Mouse (Mus musculus) neural tube, embryonic 12.5 days (tissue): Measurements from ENCODE around the gene Dlk1. TPM values are rescaled to one million over a fixed set of nuclear protein-coding genes. Genes with fewer than 3 reads are reported as not detected.

Source experiments
- ATAC-seq: fragments of 200-750 bp; cut with Nextera tagmentation; 2 replicates; pipeline ENCODE4 v1.8.0; 2017; ENCODE audit warnings: low read depth, mild to moderate bottlenecking, moderate TSS enrichment, moderate library complexity; ENCODE audit not compliant: low FRiP score
- H3K27ac ChIP-seq: fragments of 300-500 bp; sonication (generic); 2 replicates; pipeline ENCODE4 v1.5.1; 2016
- H3K27me3 ChIP-seq: fragments of 300-500 bp; sonication (generic); replicated peaks from 2 replicates; pipeline ENCODE4 v1.6.1; 2016; ENCODE audit warnings: mild to moderate bottlenecking
- H3K36me3 ChIP-seq: fragments of 300-500 bp; sonication (generic); 2 replicates; pipeline ENCODE4 v1.6.1; 2016; ENCODE audit warnings: mild to moderate bottlenecking
- H3K4me1 ChIP-seq: fragments of 300-500 bp; sonication (generic); 2 replicates; pipeline ENCODE4 v1.6.1; 2016
- H3K4me2 ChIP-seq: fragments of 300-500 bp; sonication (generic); replicated peaks from 2 replicates; pipeline ENCODE4 v1.6.1; 2016; ENCODE audit warnings: mild to moderate bottlenecking
- H3K4me3 ChIP-seq: fragments of 300-500 bp; sonication (generic); 2 replicates; pipeline ENCODE4 v1.5.1; 2016
- H3K9ac ChIP-seq: fragments of 300-500 bp; sonication (generic); 2 replicates; pipeline ENCODE4 v1.6.1; 2016; ENCODE audit warnings: mild to moderate bottlenecking
- H3K9me3 ChIP-seq: fragments of 300-500 bp; sonication (generic); 2 replicates; pipeline ENCODE4 v1.6.1; 2016; ENCODE audit warnings: mild to moderate bottlenecking
- WGBS: fragments of 180-500 bp; shearing (Covaris S2); methylation state at CpG from one replicate; pipeline ENCODE4 v1.1.7; 2016; 5-methylcytosine and 5-hydroxymethylcytosine counted together
- polyA plus RNA-seq: library from polyadenylated mRNA; unstranded; fragments of >200 nt; fragmentation: Nextera tagmentation; extraction: Ambion mirVana; gene quantifications from 2 replicates; pipeline ENCODE4 v1.2.1, GENCODE M21; 2016

Dlk1 gene
- polyA plus RNA-seq, 1 experiment from 2014 or later, result 100 TPM

- no peak for ATAC-seq
- no peak overlapping the region for H3K9ac ChIP-seq
- H3K9me3 ChIP-seq, result no peaks in the 10 kb centered on the region
- 0 out of 2 replicates have a peak, but pooled peaks cover 7% of the 10 kb centered on the region for H3K27me3 ChIP-seq
- H3K27ac ChIP-seq, result no peak overlapping the region
- WGBS, result 52% methylated on average over 2 of the region's 2 CpGs
- H3K36me3 ChIP-seq, result no peaks in the 10 kb centered on the region
- peaks cover 21% of the 10 kb centered on the region for H3K4me1 ChIP-seq
- H3K4me2 ChIP-seq, result no peak overlapping the region
- no peak overlapping the region for H3K4me3 ChIP-seq
Measured at GRCm38 (mm10) chr12:109423163-109423562, 29.5 kb upstream of the Dlk1 start.

- H3K36me3 ChIP-seq, result no peaks in the 10 kb centered on the region
- no peaks in the 10 kb centered on the region for H3K9me3 ChIP-seq
- H3K9ac ChIP-seq, result no peak overlapping the region
- H3K4me3 ChIP-seq, result no peak overlapping the region
- 0 out of 2 replicates have a peak, but pooled peaks cover 7% of the 10 kb centered on the region for H3K27me3 ChIP-seq
- no peak overlapping the region for H3K27ac ChIP-seq
- H3K4me1 ChIP-seq, result peaks cover 17% of the 10 kb centered on the region
- 69% methylated on average over 4 of the region's 4 CpGs for WGBS
- no peak for ATAC-seq
- H3K4me2 ChIP-seq, result no peak overlapping the region
Measured at GRCm38 (mm10) chr12:109423716-109424429, 28.8 kb upstream of the Dlk1 start.

GRCm38 (mm10) chr12:109424753-109425332, 27.8 kb upstream of the Dlk1 start:
- peak; percentile 48; the same call in 1 of the 2 replicates for ATAC-seq
- Histone ChIP-seq H3K27ac (no peak overlapping the region), H3K4me2 (peak overlapping the region; percentile 42), H3K9me3 (no peaks in the 10 kb centered on the region), H3K27me3 (0 out of 2 replicates have a peak, but pooled peaks cover 7% of the 10 kb centered on the region), H3K9ac (no peak overlapping the region), H3K4me1 (peaks cover 17% of the 10 kb centered on the region), H3K36me3 (no peaks in the 10 kb centered on the region), H3K4me3 (no peak overlapping the region)
- 15% methylated on average over 20 of the region's 20 CpGs for WGBS

GRCm38 (mm10) chr12:109425982-109426381, 26.6 kb upstream of the Dlk1 start:
- no peak overlapping the region for H3K27ac ChIP-seq
- H3K9me3 ChIP-seq, result no peaks in the 10 kb centered on the region
- H3K27me3 ChIP-seq, result 0 out of 2 replicates have a peak, but pooled peaks cover 7% of the 10 kb centered on the region
- H3K36me3 ChIP-seq, result no peaks in the 10 kb centered on the region
- no peak overlapping the region for H3K4me2 ChIP-seq
- peaks cover 13% of the 10 kb centered on the region for H3K4me1 ChIP-seq
- H3K9ac ChIP-seq, result no peak overlapping the region
- ATAC-seq, result no peak
- no peak overlapping the region for H3K4me3 ChIP-seq
- WGBS, result 90% methylated on average over 12 of the region's 12 CpGs

GRCm38 (mm10) chr12:109432475-109433130, 20.0 kb upstream of the Dlk1 start:
- Histone ChIP-seq H3K27ac (no peak overlapping the region), H3K36me3 (no peaks in the 10 kb centered on the region), H3K4me1 (peaks cover 17% of the 10 kb centered on the region), H3K4me2 (no peak overlapping the region), H3K4me3 (no peak overlapping the region), H3K9me3 (no peaks in the 10 kb centered on the region), H3K9ac (no peak overlapping the region), H3K27me3 (0 out of 2 replicates have a peak, but pooled peaks cover 4% of the 10 kb centered on the region)
- no peak for ATAC-seq
- 73% methylated on average over 6 of the region's 6 CpGs for WGBS

GRCm38 (mm10) chr12:109436367-109436807, 16.2 kb upstream of the Dlk1 start:
- Histone ChIP-seq H3K27ac (no peak overlapping the region), H3K4me2 (no peak overlapping the region), H3K9me3 (no peaks in the 10 kb centered on the region), H3K36me3 (no peaks in the 10 kb centered on the region), H3K27me3 (peaks cover 26% of the 10 kb centered on the region), H3K4me1 (peaks cover 42% of the 10 kb centered on the region), H3K9ac (no peak overlapping the region), H3K4me3 (no peak overlapping the region)
- ATAC-seq, result 0 out of 2 replicates have a peak, but pooled peaks have one; percentile 35
- 14% methylated on average over 10 of the region's 10 CpGs for WGBS

GRCm38 (mm10) chr12:109436852-109437251, 15.8 kb upstream of the Dlk1 start:
- no peaks in the 10 kb centered on the region for H3K9me3 ChIP-seq
- H3K4me3 ChIP-seq, result no peak overlapping the region
- H3K36me3 ChIP-seq, result no peaks in the 10 kb centered on the region
- H3K9ac ChIP-seq, result no peak overlapping the region
- peaks cover 31% of the 10 kb centered on the region for H3K27me3 ChIP-seq
- H3K4me2 ChIP-seq, result no peak overlapping the region
- WGBS, result 16% methylated on average over 12 of the region's 12 CpGs
- H3K4me1 ChIP-seq, result peaks cover 47% of the 10 kb centered on the region
- peak; percentile 27 for ATAC-seq
- no peak overlapping the region for H3K27ac ChIP-seq

- Histone ChIP-seq H3K9ac (no peak overlapping the region), H3K4me1 (peaks cover 53% of the 10 kb centered on the region), H3K27ac (no peak overlapping the region), H3K36me3 (no peaks in the 10 kb centered on the region), H3K9me3 (no peaks in the 10 kb centered on the region), H3K4me3 (0 out of 2 replicates have a peak overlapping the region, but pooled peaks have one; percentile 14), H3K27me3 (peaks cover 36% of the 10 kb centered on the region), H3K4me2 (peak overlapping the region; percentile 41)
- ATAC-seq, result no peak
- 7% methylated on average over 25 of the region's 25 CpGs for WGBS
Measured at GRCm38 (mm10) chr12:109437559-109438350, 14.9 kb upstream of the Dlk1 start.

- Histone ChIP-seq H3K9ac (no peak overlapping the region), H3K4me2 (no peak overlapping the region), H3K9me3 (no peaks in the 10 kb centered on the region), H3K36me3 (no peaks in the 10 kb centered on the region), H3K27ac (no peak overlapping the region), H3K27me3 (peaks cover 38% of the 10 kb centered on the region), H3K4me3 (no peak overlapping the region), H3K4me1 (peaks cover 53% of the 10 kb centered on the region)
- 73% methylated on average over 6 of the region's 6 CpGs for whole genome bisulfite sequencing
- no peak for ATAC-seq
Measured at GRCm38 (mm10) chr12:109438383-109438782, 14.2 kb upstream of the Dlk1 start.

- WGBS, result 66% methylated on average over 6 of the region's 6 CpGs
Measured at GRCm38 (mm10) chr12:109439974-109440373, 12.6 kb upstream of the Dlk1 start.

GRCm38 (mm10) chr12:109441366-109441765, 11.3 kb upstream of the Dlk1 start:
- Histone ChIP-seq H3K27me3 (peaks cover 53% of the 10 kb centered on the region), H3K9ac (no peak overlapping the region; the same call in 1 of the 2 replicates), H3K27ac (no peak overlapping the region), H3K4me2 (no peak overlapping the region), H3K36me3 (no peaks in the 10 kb centered on the region), H3K9me3 (no peaks in the 10 kb centered on the region), H3K4me1 (peaks cover 57% of the 10 kb centered on the region), H3K4me3 (no peak overlapping the region)
- no peak for ATAC-seq
- WGBS, result 48% methylated on average over 6 of the region's 6 CpGs

More at GRCm38 (mm10) chr12:109439974-109440373, 12.6 kb upstream of the Dlk1 start:
- Histone ChIP-seq H3K9ac (no peak overlapping the region), H3K4me2 (no peak overlapping the region), H3K36me3 (no peaks in the 10 kb centered on the region), H3K27ac (no peak overlapping the region), H3K27me3 (peaks cover 51% of the 10 kb centered on the region), H3K9me3 (no peaks in the 10 kb centered on the region), H3K4me3 (no peak overlapping the region), H3K4me1 (peaks cover 53% of the 10 kb centered on the region)
- no peak for ATAC-seq
